Mouse (Mus musculus): Measurements from ENCODE around the gene Polg2. TPM values are rescaled to one million over a fixed set of nuclear protein-coding genes. Genes with fewer than 3 reads are reported as not detected.

Gene Polg2
- polyA plus RNA-seq, 1 experiment: 4.4 TPM

DNA sequence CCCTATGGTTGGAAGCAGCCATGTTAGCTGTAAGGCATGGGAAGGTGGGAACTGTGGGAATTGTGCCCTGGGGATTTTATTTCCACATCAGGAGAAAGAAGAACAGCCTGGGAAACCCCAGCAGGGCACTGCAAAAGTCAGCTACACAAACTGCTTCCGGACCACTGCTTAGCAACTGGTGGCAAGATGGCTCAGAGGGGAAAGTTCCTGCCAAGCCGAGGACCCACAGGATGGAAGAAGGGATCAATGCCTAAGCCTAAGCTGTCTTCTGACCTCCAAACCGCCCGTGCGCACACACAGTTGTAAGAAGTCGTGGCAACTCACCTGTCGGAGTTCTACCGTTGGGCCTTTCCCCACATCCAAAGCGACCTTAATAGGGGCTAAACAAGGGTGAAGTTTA is 6.3 kb downstream of the Polg2 start:
- H3K79me2 ChIP-seq (ENCODE audit: control insufficient read depth, insufficient read depth): peaks cover 7% of the 10 kb centered on the region
- no peak overlapping the region for H3K4me2 ChIP-seq (ENCODE audit: low read depth)
- no peak overlapping the region for H3ac ChIP-seq (ENCODE audit: control insufficient read depth, insufficient read length)

GRCm38 (mm10) chr11:106770195-106770974 is 9.0 kb downstream of the Polg2 start:
- H3K4me2 ChIP-seq (ENCODE audit: low read depth): no peak overlapping the region
- H3K36me3 ChIP-seq (ENCODE audit: control insufficient read depth, insufficient read depth): peaks cover 70% of the 10 kb centered on the region
- no peaks in the 10 kb centered on the region for H3K27me3 ChIP-seq (ENCODE audit: control insufficient read depth, insufficient read depth, insufficient read length)
- no peak overlapping the region for H3K4me3 ChIP-seq
- H3ac ChIP-seq (ENCODE audit: control insufficient read depth, insufficient read length): no peak overlapping the region
- no peak for TF ChIP-seq POLR2A (IDR thresholded peaks at IDR 0.05; ENCODE audit: insufficient read length, low read depth)
- TF ChIP-seq MYOG (IDR thresholded peaks at IDR 0.05; ENCODE audit: control insufficient read depth in 1 of 3, insufficient read depth in 1 of 3, insufficient read length in 2 of 3, low read depth in 2 of 3): no peak
- TF ChIP-seq E2F4 (IDR thresholded peaks at IDR 0.05; ENCODE audit: insufficient read depth): no peak
- no peak for TF ChIP-seq CEBPB (IDR thresholded peaks at IDR 0.05; ENCODE audit: insufficient read depth, poor library complexity, severe bottlenecking)
- no peak for TF ChIP-seq POLR2AphosphoS2 (IDR thresholded peaks at IDR 0.05; ENCODE audit: insufficient read length, low read depth)
- no peak for TF ChIP-seq TCF3 (IDR thresholded peaks at IDR 0.05; ENCODE audit: insufficient read length, low read depth)
- no peak for TF ChIP-seq USF1 (IDR thresholded peaks at IDR 0.05; ENCODE audit: low read depth)
- no peak for TF ChIP-seq TCF12 (IDR thresholded peaks at IDR 0.05; ENCODE audit: insufficient read depth, poor library complexity, severe bottlenecking)
- no peak for TF ChIP-seq MAX (IDR thresholded peaks at IDR 0.05; ENCODE audit: low read depth)
- no peak for TF ChIP-seq MYOD1 (IDR thresholded peaks at IDR 0.05; ENCODE audit: control insufficient read depth in 1 of 3, insufficient read length in 2 of 3, low read depth in 2 of 3)
- TF ChIP-seq SRF (IDR thresholded peaks at IDR 0.05; ENCODE audit: control insufficient read depth, insufficient read length, low read depth): no peak
- no peak for TF ChIP-seq REST (IDR thresholded peaks at IDR 0.05; ENCODE audit: insufficient read depth, insufficient read length)
- no peaks in the 10 kb centered on the region for H3K79me2 ChIP-seq (ENCODE audit: control insufficient read depth, insufficient read depth)

More for the DNA sequence above, 6.3 kb downstream of the Polg2 start:
- peaks cover 61% of the 10 kb centered on the region for H3K36me3 ChIP-seq (ENCODE audit: control insufficient read depth, insufficient read depth)
- H3K4me3 ChIP-seq: no peak overlapping the region
- H3K27me3 ChIP-seq (ENCODE audit: control insufficient read depth, insufficient read depth, insufficient read length): no peaks in the 10 kb centered on the region
- TF ChIP-seq TCF12 (IDR thresholded peaks at IDR 0.05; ENCODE audit: insufficient read depth, poor library complexity, severe bottlenecking) (no peak), E2F4 (IDR thresholded peaks at IDR 0.05; ENCODE audit: insufficient read depth) (no peak), MYOG (IDR thresholded peaks at IDR 0.05; ENCODE audit: control insufficient read depth in 1 of 3, insufficient read depth in 1 of 3, insufficient read length in 2 of 3, low read depth in 2 of 3) (no peak), SRF (IDR thresholded peaks at IDR 0.05; ENCODE audit: control insufficient read depth, insufficient read length, low read depth) (no peak), REST (IDR thresholded peaks at IDR 0.05; ENCODE audit: insufficient read depth, insufficient read length) (no peak), POLR2AphosphoS2 (IDR thresholded peaks at IDR 0.05; ENCODE audit: insufficient read length, low read depth) (no peak), MYOD1 (IDR thresholded peaks at IDR 0.05; ENCODE audit: control insufficient read depth in 1 of 3, insufficient read length in 2 of 3, low read depth in 2 of 3) (no peak), MAX (IDR thresholded peaks at IDR 0.05; ENCODE audit: low read depth) (no peak), TCF3 (IDR thresholded peaks at IDR 0.05; ENCODE audit: insufficient read length, low read depth) (no peak), USF1 (IDR thresholded peaks at IDR 0.05; ENCODE audit: low read depth) (no peak), POLR2A (IDR thresholded peaks at IDR 0.05; ENCODE audit: insufficient read length, low read depth) (no peak)

- no peak overlapping the region for H3K4me2 ChIP-seq (ENCODE audit: low read depth)
- peaks cover 56% of the 10 kb centered on the region for H3K36me3 ChIP-seq (ENCODE audit: control insufficient read depth, insufficient read depth)
- no peak overlapping the region for H3ac ChIP-seq (ENCODE audit: control insufficient read depth, insufficient read length)
- TF ChIP-seq E2F4 (IDR thresholded peaks at IDR 0.05; ENCODE audit: insufficient read depth) (no peak), SRF (IDR thresholded peaks at IDR 0.05; ENCODE audit: control insufficient read depth, insufficient read length, low read depth) (no peak), POLR2A (IDR thresholded peaks at IDR 0.05; ENCODE audit: insufficient read length, low read depth) (no peak), MYOD1 (IDR thresholded peaks at IDR 0.05; ENCODE audit: control insufficient read depth in 1 of 3, insufficient read length in 2 of 3, low read depth in 2 of 3) (no peak), USF1 (IDR thresholded peaks at IDR 0.05; ENCODE audit: low read depth) (no peak), TCF12 (IDR thresholded peaks at IDR 0.05; ENCODE audit: insufficient read depth, poor library complexity, severe bottlenecking) (no peak), POLR2AphosphoS2 (IDR thresholded peaks at IDR 0.05; ENCODE audit: insufficient read length, low read depth) (no peak), REST (IDR thresholded peaks at IDR 0.05; ENCODE audit: insufficient read depth, insufficient read length) (no peak), CEBPB (IDR thresholded peaks at IDR 0.05; ENCODE audit: insufficient read depth, poor library complexity, severe bottlenecking) (no peak), MYOG (IDR thresholded peaks at IDR 0.05; ENCODE audit: control insufficient read depth in 1 of 3, insufficient read depth in 1 of 3, insufficient read length in 2 of 3, low read depth in 2 of 3) (no peak), TCF3 (IDR thresholded peaks at IDR 0.05; ENCODE audit: insufficient read length, low read depth) (no peak)
- no peak overlapping the region for H3K4me3 ChIP-seq
- H3K27me3 ChIP-seq (ENCODE audit: control insufficient read depth, insufficient read depth, insufficient read length): no peaks in the 10 kb centered on the region
- no peaks in the 10 kb centered on the region for H3K79me2 ChIP-seq (ENCODE audit: control insufficient read depth, insufficient read depth)
Observed at GRCm38 (mm10) chr11:106767516-106767915, 11.8 kb downstream of the Polg2 start.

DNA sequence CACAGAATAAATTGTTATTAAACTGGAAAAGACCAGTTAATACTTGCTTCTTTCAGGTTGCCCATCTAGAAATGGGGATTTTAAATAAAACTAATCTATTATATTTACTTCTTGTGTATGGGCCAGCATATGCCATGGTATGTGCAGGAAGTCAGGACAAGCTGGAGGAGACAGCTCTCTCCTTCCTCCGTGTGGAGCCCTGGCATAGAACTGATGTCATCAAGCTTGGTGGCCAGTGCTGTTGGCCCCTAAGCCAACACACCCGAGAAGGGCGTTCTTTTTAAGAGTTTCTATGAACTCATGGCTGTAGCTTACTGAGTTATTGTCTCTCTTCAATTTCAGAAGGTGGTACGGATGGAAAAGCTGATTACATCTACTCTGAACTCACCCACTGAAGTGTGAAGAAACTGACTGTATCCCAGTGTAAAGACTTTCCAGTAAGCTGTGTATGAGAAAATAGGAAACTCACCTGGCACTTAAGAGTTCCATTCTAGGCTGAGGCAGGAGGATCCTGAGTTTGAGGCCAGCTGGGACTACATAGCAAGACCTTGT is 12.7 kb downstream of the Polg2 start:
- TF ChIP-seq TCF12 (IDR thresholded peaks at IDR 0.05; ENCODE audit: insufficient read depth, poor library complexity, severe bottlenecking) (no peak), REST (IDR thresholded peaks at IDR 0.05; ENCODE audit: insufficient read depth, insufficient read length) (no peak), USF1 (IDR thresholded peaks at IDR 0.05; ENCODE audit: low read depth) (no peak), E2F4 (IDR thresholded peaks at IDR 0.05; ENCODE audit: insufficient read depth) (no peak), TCF3 (IDR thresholded peaks at IDR 0.05; ENCODE audit: insufficient read length, low read depth) (no peak), SRF (IDR thresholded peaks at IDR 0.05; ENCODE audit: control insufficient read depth, insufficient read length, low read depth) (no peak)
- Histone ChIP-seq H3K79me2 (ENCODE audit: control insufficient read depth, insufficient read depth) (no peaks in the 10 kb centered on the region), H3K27me3 (ENCODE audit: control insufficient read depth, insufficient read depth, insufficient read length) (no peaks in the 10 kb centered on the region), H3K36me3 (ENCODE audit: control insufficient read depth, insufficient read depth) (peaks cover 50% of the 10 kb centered on the region), H3K4me3 (no peak overlapping the region), H3K4me2 (ENCODE audit: low read depth) (no peak overlapping the region), H3ac (ENCODE audit: control insufficient read depth, insufficient read length) (no peak overlapping the region)
